Mouse (Mus musculus) midbrain, embryonic 12.5 days (tissue): ENCODE measurements around the gene Dnaja2. TPM values are rescaled to one million over a fixed set of nuclear protein-coding genes. Genes with fewer than 3 reads are reported as not detected.

Source experiments
- ATAC-seq: fragments of 200-750 bp; cut with Nextera tagmentation; 2 replicates; pipeline ENCODE4 v1.8.0; 2017; ENCODE audit warnings: low read depth, moderate TSS enrichment, moderate library complexity; ENCODE audit not compliant: low FRiP score
- H3K27ac ChIP-seq: fragments of 300-500 bp; sonication (generic); replicated peaks from 2 replicates; pipeline ENCODE4 v1.5.1; 2016; ENCODE audit warnings: mild to moderate bottlenecking
- H3K27me3 ChIP-seq: fragments of 300-500 bp; sonication (generic); 2 replicates; pipeline ENCODE4 v1.6.1; 2016; ENCODE audit warnings: mild to moderate bottlenecking
- H3K36me3 ChIP-seq: fragments of 300-500 bp; sonication (generic); 2 replicates; pipeline ENCODE4 v1.6.1; 2016
- H3K4me1 ChIP-seq: fragments of 300-500 bp; sonication (generic); 2 replicates; pipeline ENCODE4 v1.6.1; 2016
- H3K4me2 ChIP-seq: fragments of 300-500 bp; sonication (generic); replicated peaks from 2 replicates; pipeline ENCODE4 v1.6.1; 2016; ENCODE audit warnings: mild to moderate bottlenecking, moderate library complexity
- H3K4me3 ChIP-seq: fragments of 300-500 bp; sonication (generic); 2 replicates; pipeline ENCODE4 v1.5.1; 2016; ENCODE audit warnings: mild to moderate bottlenecking
- H3K9ac ChIP-seq: fragments of 300-500 bp; sonication (generic); replicated peaks from 2 replicates; pipeline ENCODE4 v1.6.1; 2016; ENCODE audit warnings: mild to moderate bottlenecking, moderate library complexity
- H3K9me3 ChIP-seq: fragments of 300-500 bp; sonication (generic); 2 replicates; pipeline ENCODE4 v1.6.1; 2016; ENCODE audit warnings: mild to moderate bottlenecking
- WGBS: fragments of 180-500 bp; shearing (Covaris S2); methylation state at CpG from one replicate; pipeline ENCODE4 v1.1.7; 2016; 5-methylcytosine and 5-hydroxymethylcytosine counted together
- polyA plus RNA-seq: library from polyadenylated mRNA; unstranded; fragments of >200 nt; fragmentation: Nextera tagmentation; extraction: Ambion mirVana; gene quantifications from 2 replicates; pipeline ENCODE4 v1.2.1, GENCODE M21; 2016

Dnaja2 gene
- polyA plus RNA-seq = 160 and 164 TPM in 2 replicates

DNA sequence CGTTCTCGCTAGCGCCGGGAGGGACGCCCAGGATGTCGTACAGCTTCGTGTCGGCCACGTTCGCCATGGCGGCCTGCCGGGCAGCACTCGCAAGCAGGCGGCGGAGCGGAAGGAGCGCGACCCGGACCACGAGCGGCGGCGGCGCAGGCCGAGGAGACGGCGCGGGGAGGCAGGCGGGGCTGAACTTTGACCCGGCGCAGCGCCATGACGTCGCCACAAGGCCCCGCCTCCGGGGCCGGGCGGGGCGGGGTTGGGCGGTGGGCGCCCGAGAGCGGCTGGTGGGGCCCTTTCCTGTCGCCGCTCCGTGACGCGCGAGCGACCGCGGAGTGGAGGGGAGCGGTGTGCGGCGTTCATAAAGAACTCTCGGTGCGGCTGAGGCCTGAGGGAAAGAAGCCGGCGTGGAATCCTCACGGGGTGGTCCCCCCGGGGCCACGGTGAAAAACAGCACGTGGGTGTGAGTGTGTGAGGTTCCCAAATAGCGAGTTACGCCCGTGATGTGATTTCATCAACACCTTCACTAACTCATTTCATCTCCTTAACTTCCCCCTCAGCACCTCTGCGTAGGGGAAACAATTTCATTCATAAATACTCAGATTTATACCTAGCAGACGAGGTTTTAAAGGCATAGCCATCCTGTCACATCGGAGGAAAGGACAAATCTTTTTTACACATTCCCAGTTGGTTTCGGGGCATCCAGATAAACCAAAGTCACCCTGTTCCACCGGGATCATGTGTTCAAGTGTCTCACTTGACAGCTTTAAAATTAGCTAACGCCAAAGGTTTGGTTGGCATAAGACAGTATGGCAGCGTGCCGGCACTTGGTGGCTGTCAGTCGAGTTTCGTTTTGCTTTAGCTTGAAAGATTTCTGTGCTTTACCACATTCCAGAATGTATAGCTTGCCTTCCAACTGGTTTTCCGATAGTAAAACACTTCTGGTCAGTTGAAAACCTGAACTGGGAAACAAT lies at the start of gene Dnaja2:
TSS of gene Dnaja2 (minus strand) at position 164 of the 965 bp plus-strand sequence.
- WGBS = under 1% methylated on average over 68 of the region's 77 CpGs
- ATAC-seq = peak; percentile 93
- Histone ChIP-seq H3K4me1 (peaks cover 8% of the 10 kb centered on the region), H3K36me3 (peaks cover 17% of the 10 kb centered on the region; the same call in 1 of the 2 replicates), H3K9me3 (no peaks in the 10 kb centered on the region), H3K27me3 (no peaks in the 10 kb centered on the region), H3K4me3 (peak within 1 kb of the TSS; percentile 99), H3K9ac (peak within 1 kb of the TSS; percentile 97), H3K4me2 (peak within 1 kb of the TSS; percentile 81), H3K27ac (peak within 1 kb of the TSS; percentile 85)

DNA sequence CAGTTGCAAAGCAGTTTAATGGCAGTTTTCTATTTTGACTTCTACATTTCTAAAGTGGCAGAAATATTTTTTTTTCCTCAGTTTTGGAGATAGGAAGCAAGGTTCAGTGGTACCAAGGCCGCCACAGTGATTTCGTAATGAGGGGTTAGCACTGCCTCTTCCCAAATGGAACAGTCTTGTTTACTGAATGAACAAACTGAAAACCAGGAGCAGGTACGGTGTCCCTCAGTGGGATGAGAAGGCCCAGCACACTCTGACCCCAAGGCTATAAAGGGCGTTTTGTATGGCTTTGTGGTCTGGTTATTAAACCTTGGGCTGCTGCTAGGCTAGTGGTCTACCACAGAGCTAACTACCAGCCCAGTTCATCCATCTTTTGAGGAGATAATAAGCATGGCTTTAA lies 49.1 kb upstream of the Dnaja2 start:
- WGBS = 77% methylated on average over 4 of the region's 4 CpGs
- H3K36me3 ChIP-seq = no peaks in the 10 kb centered on the region
- no peak overlapping the region for H3K27ac ChIP-seq
- no peak overlapping the region for H3K9ac ChIP-seq
- H3K4me3 ChIP-seq = no peak overlapping the region
- no peak for ATAC-seq
- H3K4me1 ChIP-seq = no peaks in the 10 kb centered on the region
- no peaks in the 10 kb centered on the region for H3K27me3 ChIP-seq
- H3K4me2 ChIP-seq = no peak overlapping the region
- H3K9me3 ChIP-seq = no peaks in the 10 kb centered on the region

GRCm38 (mm10) chr8:85603203-85603895 lies 48.2 kb upstream of the Dnaja2 start:
- Histone ChIP-seq H3K9me3 (no peaks in the 10 kb centered on the region), H3K4me1 (no peaks in the 10 kb centered on the region), H3K4me2 (no peak overlapping the region), H3K27ac (no peak overlapping the region), H3K36me3 (no peaks in the 10 kb centered on the region), H3K9ac (no peak overlapping the region), H3K4me3 (no peak overlapping the region), H3K27me3 (no peaks in the 10 kb centered on the region)
- ATAC-seq = 0 out of 2 replicates have a peak, but pooled peaks have one; percentile 34
- 44% methylated on average over 8 of the region's 8 CpGs for WGBS

DNA sequence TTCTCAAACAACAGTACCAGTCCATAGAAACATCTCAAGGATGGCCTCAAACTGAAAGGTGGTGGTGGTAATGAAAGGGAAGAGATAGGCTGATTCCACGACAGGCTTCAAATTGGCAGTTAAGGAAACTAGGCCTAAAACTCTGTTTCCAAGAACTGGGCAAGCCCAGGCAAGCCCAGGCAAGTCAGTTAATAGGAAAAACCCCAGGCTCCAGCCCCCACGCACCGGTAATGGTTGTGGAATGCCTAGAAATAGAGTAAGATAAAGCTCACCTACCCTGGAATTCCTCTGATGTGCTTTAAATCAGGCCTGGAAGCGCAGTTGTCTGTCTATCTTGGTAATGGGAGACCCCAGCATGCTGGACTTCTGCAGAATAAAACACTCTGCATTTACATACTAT lies 47.6 kb upstream of the Dnaja2 start:
- no peak for ATAC-seq
- WGBS = 77% methylated on average over 4 of the region's 4 CpGs
- no peaks in the 10 kb centered on the region for H3K36me3 ChIP-seq
- no peaks in the 10 kb centered on the region for H3K9me3 ChIP-seq
- no peaks in the 10 kb centered on the region for H3K4me1 ChIP-seq
- no peak overlapping the region for H3K4me2 ChIP-seq
- no peak overlapping the region for H3K4me3 ChIP-seq
- no peak overlapping the region for H3K27ac ChIP-seq
- H3K9ac ChIP-seq = no peak overlapping the region
- H3K27me3 ChIP-seq = no peaks in the 10 kb centered on the region

DNA sequence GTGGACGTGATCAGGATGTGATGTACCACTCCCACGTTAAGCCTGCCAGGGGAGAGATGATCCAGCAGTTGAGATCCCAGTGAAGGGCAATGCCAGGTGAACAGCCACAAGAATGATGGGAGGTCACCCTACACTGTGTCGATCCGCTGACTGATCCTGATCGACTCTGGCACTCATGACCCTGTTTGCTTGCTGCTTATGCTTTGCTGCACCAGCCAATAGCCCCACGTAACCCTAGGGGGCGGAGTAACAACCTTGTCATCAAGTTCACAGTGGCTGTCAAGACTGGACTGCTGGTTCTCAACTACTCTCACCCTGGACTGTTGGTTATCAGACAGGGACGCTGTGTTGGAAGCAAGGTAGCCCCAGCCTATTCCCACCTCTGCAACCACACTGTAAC lies 46.6 kb upstream of the Dnaja2 start:
- H3K4me3 ChIP-seq = no peak overlapping the region
- WGBS = 89% methylated on average over 8 of the region's 8 CpGs

DNA sequence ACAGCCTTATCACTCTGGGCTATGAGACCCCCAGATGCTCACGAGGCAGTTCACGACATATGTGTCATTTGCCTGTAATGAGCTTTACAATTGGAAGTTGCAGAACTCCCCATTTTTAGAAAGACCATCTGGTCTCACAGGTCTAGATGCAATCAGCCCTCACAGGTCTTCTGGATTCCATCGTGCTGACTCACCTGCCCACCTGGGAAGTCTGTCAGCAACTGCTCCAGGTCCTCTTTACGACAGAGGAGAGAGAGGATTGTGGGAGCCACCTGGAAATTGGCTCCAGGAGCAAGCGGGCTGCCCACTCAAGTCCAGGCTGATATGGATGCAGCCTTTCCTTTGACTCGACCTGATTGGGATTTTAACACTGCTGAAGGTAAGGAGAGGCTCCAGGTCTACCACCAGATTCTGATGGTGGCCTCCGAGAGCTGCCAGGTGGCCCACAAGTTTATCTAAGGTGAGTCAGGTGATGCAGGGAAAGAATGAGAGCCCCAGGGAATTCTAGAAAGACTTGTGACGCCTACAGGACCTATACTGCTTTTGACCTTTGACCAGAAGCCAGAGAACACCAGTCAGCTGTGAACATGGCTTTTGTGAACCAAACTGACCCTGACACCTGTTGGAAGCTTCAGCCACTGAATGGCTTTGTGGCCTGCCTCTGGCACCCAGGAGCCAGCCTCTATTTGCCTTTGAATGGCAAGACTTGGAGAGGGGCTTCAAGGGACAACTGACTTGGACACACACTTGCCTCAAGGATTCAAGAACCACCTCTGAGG lies 42.5 kb upstream of the Dnaja2 start:
- Histone ChIP-seq H3K36me3 (no peaks in the 10 kb centered on the region), H3K4me3 (no peak overlapping the region), H3K27me3 (no peaks in the 10 kb centered on the region; the same call in 1 of the 2 replicates), H3K9me3 (no peaks in the 10 kb centered on the region), H3K4me1 (peaks cover 5% of the 10 kb centered on the region; the same call in 1 of the 2 replicates), H3K4me2 (no peak overlapping the region), H3K9ac (no peak overlapping the region), H3K27ac (no peak overlapping the region)
- WGBS = 63% methylated on average over 8 of the region's 8 CpGs
- no peak for ATAC-seq

More for the DNA sequence above, 46.6 kb upstream of the Dnaja2 start:
- Histone ChIP-seq H3K4me1 (no peaks in the 10 kb centered on the region), H3K36me3 (no peaks in the 10 kb centered on the region), H3K9me3 (no peaks in the 10 kb centered on the region), H3K4me2 (no peak overlapping the region), H3K27me3 (no peaks in the 10 kb centered on the region; the same call in 1 of the 2 replicates), H3K27ac (no peak overlapping the region), H3K9ac (no peak overlapping the region)
- ATAC-seq = no peak

- Histone ChIP-seq H3K27ac (no peak overlapping the region), H3K9me3 (no peaks in the 10 kb centered on the region), H3K4me2 (no peak overlapping the region), H3K36me3 (no peaks in the 10 kb centered on the region), H3K9ac (no peak overlapping the region), H3K4me1 (peaks cover 5% of the 10 kb centered on the region; the same call in 1 of the 2 replicates), H3K27me3 (no peaks in the 10 kb centered on the region; the same call in 1 of the 2 replicates), H3K4me3 (no peak overlapping the region)
- 55% methylated on average over 6 of the region's 6 CpGs for WGBS
- ATAC-seq = 0 out of 2 replicates have a peak, but pooled peaks have one; percentile 38
Measured at GRCm38 (mm10) chr8:85595391-85595790, 40.2 kb upstream of the Dnaja2 start.

DNA sequence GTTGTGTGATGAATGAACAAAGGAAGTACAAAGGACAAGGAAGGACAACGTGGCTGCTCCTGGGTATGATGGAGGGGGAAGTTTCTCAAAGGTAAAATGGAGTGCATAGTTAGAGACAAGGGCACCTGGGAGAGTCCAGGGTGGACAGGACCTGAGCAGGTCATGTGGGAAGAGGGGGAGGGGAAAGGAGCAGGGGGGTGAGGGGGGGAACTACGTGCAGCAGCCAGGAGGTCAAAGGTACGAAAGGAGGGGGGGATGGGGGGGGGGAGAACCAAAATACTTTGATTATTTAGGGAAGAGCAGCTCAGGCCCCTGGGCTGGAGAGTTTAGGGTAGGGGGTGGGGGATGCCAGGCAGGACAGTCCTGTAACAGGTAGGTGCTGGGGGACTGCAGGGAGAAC lies 39.8 kb upstream of the Dnaja2 start:
- no peak overlapping the region for H3K4me3 ChIP-seq
- H3K9ac ChIP-seq = no peak overlapping the region
- H3K27me3 ChIP-seq = no peaks in the 10 kb centered on the region; the same call in 1 of the 2 replicates
- 47% methylated on average over 3 of the region's 3 CpGs for WGBS
- H3K9me3 ChIP-seq = no peaks in the 10 kb centered on the region
- no peak overlapping the region for H3K4me2 ChIP-seq
- peaks cover 5% of the 10 kb centered on the region; the same call in 1 of the 2 replicates for H3K4me1 ChIP-seq
- no peaks in the 10 kb centered on the region for H3K36me3 ChIP-seq
- no peak overlapping the region for H3K27ac ChIP-seq
- ATAC-seq = 0 out of 2 replicates have a peak, but pooled peaks have one; percentile 19

GRCm38 (mm10) chr8:85593324-85593723 lies 38.2 kb upstream of the Dnaja2 start:
- no peak for ATAC-seq
- peaks cover 5% of the 10 kb centered on the region; the same call in 1 of the 2 replicates for H3K4me1 ChIP-seq
- no peaks in the 10 kb centered on the region for H3K36me3 ChIP-seq
- no peak overlapping the region for H3K4me3 ChIP-seq
- no peak overlapping the region for H3K9ac ChIP-seq
- H3K9me3 ChIP-seq = no peaks in the 10 kb centered on the region
- H3K4me2 ChIP-seq = no peak overlapping the region
- H3K27ac ChIP-seq = no peak overlapping the region
- WGBS = 87% methylated on average over 3 of the region's 3 CpGs
- H3K27me3 ChIP-seq = no peaks in the 10 kb centered on the region; the same call in 1 of the 2 replicates

DNA sequence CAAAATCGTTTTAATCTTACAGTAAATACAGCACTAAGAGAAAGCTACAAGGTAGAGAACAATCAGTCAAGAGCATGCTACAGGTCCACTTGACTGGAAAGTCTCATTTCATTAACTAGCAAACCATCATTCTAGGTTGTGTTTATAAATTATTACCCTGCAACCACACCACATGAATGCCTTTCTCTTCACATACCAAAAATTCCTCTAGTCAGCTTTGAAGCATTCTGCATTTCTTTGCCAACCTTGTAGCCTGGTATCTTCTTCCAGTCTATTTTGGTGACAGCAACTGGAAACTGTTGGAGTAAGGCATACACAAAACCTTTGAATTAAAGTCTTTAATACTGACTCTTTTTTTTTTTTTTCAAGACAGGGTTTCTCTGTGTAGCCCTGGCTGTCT lies 36.4 kb upstream of the Dnaja2 start:
- Histone ChIP-seq H3K36me3 (no peaks in the 10 kb centered on the region), H3K9ac (no peak overlapping the region), H3K9me3 (no peaks in the 10 kb centered on the region), H3K4me2 (no peak overlapping the region), H3K4me3 (no peak overlapping the region), H3K4me1 (peaks cover 5% of the 10 kb centered on the region; the same call in 1 of the 2 replicates), H3K27me3 (no peaks in the 10 kb centered on the region), H3K27ac (no peak overlapping the region)
- no peak for ATAC-seq
- WGBS = 94% methylated on average over 1 of the region's 1 CpGs

DNA sequence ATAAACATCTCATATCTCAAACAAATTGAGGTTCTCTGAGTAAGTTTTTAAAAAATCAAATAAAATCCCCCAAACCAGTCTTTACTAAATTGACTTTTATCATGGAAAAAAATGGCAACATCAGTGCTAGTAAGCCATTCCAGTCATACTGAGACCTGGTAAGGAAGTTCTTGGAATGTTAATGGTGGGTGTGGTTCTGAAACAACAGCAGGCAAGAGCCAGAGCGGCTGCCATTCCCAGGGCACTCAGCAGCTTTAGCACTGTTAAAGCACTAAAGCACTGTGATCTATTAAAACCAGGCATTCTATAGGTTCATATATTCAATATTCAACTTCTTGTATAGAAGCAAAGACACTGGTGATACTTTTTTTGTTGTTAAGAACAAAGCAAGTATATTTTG lies 35.1 kb upstream of the Dnaja2 start:
- no peaks in the 10 kb centered on the region for H3K9me3 ChIP-seq
- no peaks in the 10 kb centered on the region for H3K36me3 ChIP-seq
- H3K27ac ChIP-seq = no peak overlapping the region
- H3K27me3 ChIP-seq = no peaks in the 10 kb centered on the region
- no peak overlapping the region for H3K4me2 ChIP-seq
- H3K4me1 ChIP-seq = no peaks in the 10 kb centered on the region; the same call in 1 of the 2 replicates
- no peak for ATAC-seq
- H3K4me3 ChIP-seq = no peak overlapping the region
- H3K9ac ChIP-seq = no peak overlapping the region
- 84% methylated on average over 1 of the region's 1 CpGs for WGBS
